Mouse (Mus musculus) brown adipose tissue, adult 24 weeks (tissue): ENCODE measurements around the gene Prdm15. TPM values are rescaled to one million over a fixed set of nuclear protein-coding genes. Genes with fewer than 3 reads are reported as not detected.

Experiments used
- polyA plus RNA-seq: library from polyadenylated mRNA; stranded (reverse); fragments of >200 nt; gene quantifications from 2 replicates; pipeline ENCODE4 v1.2.4, GENCODE M21; 2012; ENCODE audit not compliant: missing spikeins, insufficient read depth, insufficient read length

Prdm15 gene
- polyA plus RNA-seq, 1 experiment = 1.9 TPM

Other genes with a start within 250 kb of the Prdm15 start
- gene Tmprss2, start 240.7 kb downstream of the Prdm15 start, polyA plus RNA-seq = not detected in 2 replicates
- 1.1 and 1.5 TPM in 2 replicates for gene Ripk4, start 88.1 kb downstream of the Prdm15 start, polyA plus RNA-seq
- gene C2cd2, start 110.7 kb upstream of the Prdm15 start, polyA plus RNA-seq = 10.8 and 22.2 TPM in 2 replicates
- gene Zbtb21, start 110.8 kb upstream of the Prdm15 start, polyA plus RNA-seq = 9.6 and 14.7 TPM in 2 replicates
- gene B230307C23Rik, start 145.5 kb upstream of the Prdm15 start, polyA plus RNA-seq = 4.6 and 7.6 TPM in 2 replicates
- gene A630089N07Rik, start 230.6 kb upstream of the Prdm15 start, polyA plus RNA-seq = 1.6 and 3.2 TPM in 2 replicates